Mouse (Mus musculus): ENCODE measurements around the gene Rfc2.

Gene Rfc2

GRCm38 (mm10) chr5:134565696-134566095, 15.5 kb upstream of the Rfc2 start:
- DNase-seq (ENCODE audit: low spot score): no peak

- no peak for DNase-seq (ENCODE audit: low spot score)
These were observed 13.7 kb upstream of the Rfc2 start for GRCm38 (mm10) chr5:134567445-134567844.

GRCm38 (mm10) chr5:134568030-134568429, 13.1 kb upstream of the Rfc2 start:
- no peak for DNase-seq (ENCODE audit: low spot score)

- DNase-seq (ENCODE audit: low spot score): no peak
These were observed 12.1 kb upstream of the Rfc2 start for GRCm38 (mm10) chr5:134568964-134569491.

- peak; percentile 57 for DNase-seq (ENCODE audit: low spot score)
These were observed 9.2 kb upstream of the Rfc2 start for GRCm38 (mm10) chr5:134571730-134572507.

- no peak for DNase-seq (ENCODE audit: low spot score)
These were observed 8.5 kb upstream of the Rfc2 start for GRCm38 (mm10) chr5:134572508-134573214.

- no peak for DNase-seq (ENCODE audit: low spot score)
These were observed 5.3 kb upstream of the Rfc2 start for GRCm38 (mm10) chr5:134575833-134576232.

- DNase-seq (ENCODE audit: low spot score): no peak
These were observed 4.5 kb upstream of the Rfc2 start for GRCm38 (mm10) chr5:134576517-134577220.

GRCm38 (mm10) chr5:134577534-134577933, 3.6 kb upstream of the Rfc2 start:
- no peak for DNase-seq (ENCODE audit: low spot score)

GRCm38 (mm10) chr5:134579135-134579534, 2.0 kb upstream of the Rfc2 start:
- DNase-seq (ENCODE audit: low spot score): no peak

- peak; percentile 97 for DNase-seq (ENCODE audit: low spot score)
These were observed 1.2 kb downstream of the Rfc2 start for GRCm38 (mm10) chr5:134582221-134582907.

GRCm38 (mm10) chr5:134583006-134583883, 2.1 kb downstream of the Rfc2 start:
- no peak for DNase-seq (ENCODE audit: low spot score)

GRCm38 (mm10) chr5:134583884-134584213, 2.7 kb downstream of the Rfc2 start:
- no peak for DNase-seq (ENCODE audit: low spot score)

- no peak for DNase-seq (ENCODE audit: low spot score)
These were observed 3.6 kb downstream of the Rfc2 start for GRCm38 (mm10) chr5:134584798-134585197.

GRCm38 (mm10) chr5:134589900-134590299, 8.7 kb downstream of the Rfc2 start:
- DNase-seq (ENCODE audit: low spot score): no peak

GRCm38 (mm10) chr5:134592026-134592581, 10.9 kb downstream of the Rfc2 start:
- DNase-seq (ENCODE audit: low spot score): no peak

- no peak for DNase-seq (ENCODE audit: low spot score)
These were observed 11.9 kb downstream of the Rfc2 start for GRCm38 (mm10) chr5:134593093-134593492.

- no peak for DNase-seq (ENCODE audit: low spot score)
These were observed 16.5 kb downstream of the Rfc2 start for GRCm38 (mm10) chr5:134597711-134598110.

GRCm38 (mm10) chr5:134604376-134604775, 23.2 kb downstream of the Rfc2 start:
- DNase-seq (ENCODE audit: low spot score): no peak

GRCm38 (mm10) chr5:134606314-134606713, 25.1 kb downstream of the Rfc2 start:
- DNase-seq (ENCODE audit: low spot score): no peak

GRCm38 (mm10) chr5:134607121-134607520, 26.0 kb downstream of the Rfc2 start:
- DNase-seq (ENCODE audit: low spot score): no peak

Data from lung, postnatal 25 days (tissue).